Mouse (Mus musculus): Measurements from ENCODE around the gene Sept12. TPM values are rescaled to one million over a fixed set of nuclear protein-coding genes. Genes with fewer than 3 reads are reported as not detected.
A peak's percentile ranks its signal among the peaks of the same experiment; 100 is the strongest.

The Sept12 gene
- polyA plus RNA-seq, 1 experiment from 2014 or later = not detected

DNA sequence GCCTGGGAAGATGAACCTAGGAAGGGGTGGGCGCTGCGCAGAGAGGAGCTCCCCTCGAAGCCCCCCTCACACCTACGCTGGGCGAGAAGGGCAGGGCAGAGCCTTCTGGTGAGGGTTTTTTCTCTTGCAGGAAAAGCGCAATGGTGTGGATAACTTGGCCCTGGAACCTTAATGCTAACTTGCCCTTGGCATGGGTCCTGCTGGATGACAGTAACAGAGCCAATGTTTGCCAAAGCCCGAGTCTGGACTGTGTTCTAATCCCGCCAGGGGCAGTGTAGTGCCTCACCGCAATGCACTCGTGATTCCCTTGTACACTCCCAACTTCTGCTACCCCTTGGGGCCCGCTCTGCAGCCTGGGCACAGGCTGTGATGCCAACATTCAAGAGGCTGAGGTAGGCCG is 10.4 kb upstream of the Sept12 start:
- Histone ChIP-seq H3K9ac (no peak overlapping the region), H3K36me3 (no peaks in the 10 kb centered on the region), H3K27ac (no peak overlapping the region), H3K27me3 (no peaks in the 10 kb centered on the region), H3K4me1 (peaks cover 8% of the 10 kb centered on the region), H3K4me3 (no peak overlapping the region), H3K4me2 (no peak overlapping the region), H3K9me3 (no peaks in the 10 kb centered on the region)
- no peak for ATAC-seq (ENCODE audit: insufficient number of reproducible peaks, low FRiP score, low TSS enrichment, low read depth)
- WGBS = 80% methylated on average over 12 of the region's 12 CpGs

DNA sequence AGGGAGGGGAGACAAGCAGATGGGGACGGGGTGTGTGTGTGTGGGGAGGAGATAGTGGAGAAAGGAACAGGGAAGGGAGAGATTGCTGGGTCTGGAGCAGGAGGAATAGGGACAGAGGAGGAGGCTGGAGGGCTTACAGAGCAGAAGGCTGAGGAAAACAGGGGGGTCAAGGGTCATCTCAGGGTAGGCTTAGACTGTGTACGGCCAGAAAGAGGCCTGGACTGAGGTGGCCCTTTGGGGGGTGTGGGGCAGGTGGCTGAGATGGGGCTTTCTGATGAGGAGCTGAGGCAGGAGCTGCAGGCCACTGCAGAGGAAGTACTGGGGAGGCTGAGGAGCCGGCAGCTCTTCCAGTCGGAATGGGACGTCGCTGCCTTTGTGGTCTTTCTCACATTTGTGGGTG is 9.8 kb upstream of the Sept12 start:
- H3K4me3 ChIP-seq = no peak overlapping the region
- no peak overlapping the region for H3K9ac ChIP-seq
- H3K27ac ChIP-seq = no peak overlapping the region
- 35% methylated on average over 6 of the region's 6 CpGs for WGBS
- no peaks in the 10 kb centered on the region for H3K36me3 ChIP-seq
- ATAC-seq (ENCODE audit: insufficient number of reproducible peaks, low FRiP score, low TSS enrichment, low read depth) = no peak
- no peak overlapping the region for H3K4me2 ChIP-seq
- no peaks in the 10 kb centered on the region for H3K27me3 ChIP-seq
- no peaks in the 10 kb centered on the region for H3K9me3 ChIP-seq
- H3K4me1 ChIP-seq = peaks cover 5% of the 10 kb centered on the region

DNA sequence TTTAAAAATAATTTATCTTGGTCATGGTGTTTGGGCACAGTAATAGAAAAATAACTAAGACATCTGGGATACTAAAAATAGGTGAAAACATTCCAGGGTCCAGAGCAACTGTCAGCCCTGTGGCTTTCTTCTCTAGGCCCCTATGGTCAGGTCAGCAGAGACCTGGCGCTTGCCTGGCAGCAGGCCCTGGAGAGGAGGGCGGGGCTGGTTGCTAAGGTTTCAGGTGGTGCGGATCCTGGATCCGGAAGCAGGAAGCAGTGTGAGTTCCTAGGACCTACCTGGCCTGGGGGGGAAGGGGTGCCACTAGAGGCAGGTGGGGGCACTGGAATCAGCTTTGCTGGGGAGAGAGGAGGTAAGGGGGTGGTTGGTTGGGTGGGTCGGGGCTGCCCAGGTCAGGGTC is 9.4 kb upstream of the Sept12 start, which contains the start of gene Smim22:
Smim22 (plus strand) TSS at position 222 of the 400 bp plus-strand sequence.
- Histone ChIP-seq H3K9me3 (no peaks in the 10 kb centered on the region), H3K9ac (no peak within 1 kb of the TSS), H3K4me2 (no peak within 1 kb of the TSS), H3K27ac (no peak within 1 kb of the TSS), H3K4me1 (peaks cover 1% of the 10 kb centered on the region), H3K27me3 (no peaks in the 10 kb centered on the region), H3K4me3 (no peak within 1 kb of the TSS), H3K36me3 (no peaks in the 10 kb centered on the region)
- WGBS = 55% methylated on average over 5 of the region's 5 CpGs
- ATAC-seq (ENCODE audit: insufficient number of reproducible peaks, low FRiP score, low TSS enrichment, low read depth) = no peak

DNA sequence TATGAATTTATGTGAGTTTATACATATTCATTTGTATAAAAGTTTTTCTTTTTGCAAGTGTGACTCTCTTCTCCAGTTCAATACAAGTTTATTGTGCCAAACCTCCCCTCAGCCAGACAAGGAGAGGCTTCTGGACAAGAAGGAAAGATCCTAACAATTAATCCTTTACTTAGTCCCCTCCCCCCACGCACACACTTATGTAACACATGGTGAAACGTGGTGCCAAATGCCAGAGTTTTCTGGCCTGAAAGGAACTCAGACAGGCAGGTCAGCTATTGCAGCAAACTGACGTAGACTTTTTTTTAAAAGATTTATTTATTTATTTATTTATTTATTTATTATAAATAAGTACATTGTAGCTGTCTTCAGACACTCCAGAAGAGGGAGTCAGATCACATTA is 3.0 kb upstream of the Sept12 start:
- Histone ChIP-seq H3K27ac (no peak overlapping the region), H3K9ac (no peak overlapping the region), H3K4me2 (no peak overlapping the region), H3K36me3 (no peaks in the 10 kb centered on the region), H3K4me3 (no peak overlapping the region), H3K27me3 (no peaks in the 10 kb centered on the region), H3K9me3 (no peaks in the 10 kb centered on the region), H3K4me1 (0 out of 2 replicates have a peak, but pooled peaks cover 3% of the 10 kb centered on the region)
- ATAC-seq (ENCODE audit: insufficient number of reproducible peaks, low FRiP score, low TSS enrichment, low read depth) = no peak
- 62% methylated on average over 3 of the region's 3 CpGs for WGBS

DNA sequence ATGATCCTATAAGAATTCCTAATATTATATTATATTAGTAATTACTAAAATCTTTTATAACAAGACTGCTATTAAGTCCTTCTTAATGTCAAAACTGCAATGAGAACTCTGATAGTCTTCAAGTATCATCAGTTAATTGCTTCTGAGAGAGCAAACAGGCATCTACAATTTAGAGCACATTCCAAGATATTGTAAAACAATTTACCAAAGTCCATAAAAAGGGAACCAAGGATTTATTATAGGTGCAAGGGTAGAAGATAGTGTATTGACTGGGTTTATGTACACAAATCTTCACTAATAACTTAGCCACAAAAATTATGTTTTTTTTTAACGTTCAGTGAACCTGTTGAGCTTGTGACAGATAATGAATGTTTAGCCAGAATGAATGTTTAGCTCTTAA is 1.3 kb upstream of the Sept12 start:
- WGBS = 68% methylated on average over 1 of the region's 1 CpGs
- Histone ChIP-seq H3K9ac (no peak overlapping the region), H3K4me3 (no peak overlapping the region), H3K4me2 (no peak overlapping the region), H3K4me1 (0 out of 2 replicates have a peak, but pooled peaks cover 3% of the 10 kb centered on the region), H3K36me3 (no peaks in the 10 kb centered on the region), H3K9me3 (no peaks in the 10 kb centered on the region), H3K27ac (no peak overlapping the region), H3K27me3 (no peaks in the 10 kb centered on the region)
- ATAC-seq (ENCODE audit: insufficient number of reproducible peaks, low FRiP score, low TSS enrichment, low read depth) = no peak

DNA sequence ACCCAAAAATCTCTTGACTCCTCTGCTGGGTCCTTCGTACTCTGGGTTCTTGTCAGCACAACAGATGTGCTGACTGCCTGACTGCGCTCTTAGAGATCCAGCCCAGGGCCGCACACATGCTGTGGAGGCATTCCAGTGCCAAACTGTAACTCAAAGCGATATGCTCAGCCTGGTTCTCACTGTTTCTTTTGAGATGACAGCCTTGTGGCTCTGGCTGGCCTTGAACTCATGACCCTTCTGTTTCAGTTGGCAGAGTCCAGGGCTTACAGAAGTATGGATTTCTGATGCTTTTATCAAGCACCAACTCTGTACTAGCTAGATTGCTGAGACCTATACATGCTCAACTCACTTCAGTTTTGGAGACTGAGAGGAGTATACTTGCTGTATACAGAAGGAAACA is 4.4 kb downstream of the Sept12 start:
- H3K27ac ChIP-seq = no peak overlapping the region
- H3K4me2 ChIP-seq = no peak overlapping the region
- ATAC-seq (ENCODE audit: insufficient number of reproducible peaks, low FRiP score, low TSS enrichment, low read depth) = no peak
- H3K9ac ChIP-seq = no peak overlapping the region
- H3K9me3 ChIP-seq = no peaks in the 10 kb centered on the region
- H3K4me1 ChIP-seq = 0 out of 2 replicates have a peak, but pooled peaks cover 3% of the 10 kb centered on the region
- 82% methylated on average over 4 of the region's 4 CpGs for WGBS
- H3K4me3 ChIP-seq = no peak overlapping the region
- no peaks in the 10 kb centered on the region for H3K36me3 ChIP-seq
- H3K27me3 ChIP-seq = no peaks in the 10 kb centered on the region

DNA sequence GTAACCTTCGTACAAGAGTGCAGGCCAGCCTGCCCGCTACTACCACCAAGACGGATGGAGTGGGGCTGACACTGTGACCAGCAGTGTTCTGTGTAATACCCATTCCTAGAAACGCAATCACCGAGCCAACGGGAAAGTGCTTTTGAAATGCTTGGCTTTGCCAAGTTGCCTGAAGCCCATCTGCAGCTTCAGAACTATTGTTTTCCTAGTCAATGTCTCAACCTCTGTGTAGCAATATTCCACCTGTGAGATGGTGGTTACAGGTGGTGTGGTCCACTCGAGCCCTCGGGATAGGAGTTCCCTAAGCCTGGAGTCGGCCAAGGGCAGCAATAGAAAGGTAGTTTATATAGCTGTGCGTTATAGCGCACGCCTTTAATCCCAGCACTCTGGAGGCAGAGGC is 12.9 kb downstream of the Sept12 start:
- Histone ChIP-seq H3K9me3 (no peaks in the 10 kb centered on the region), H3K27ac (no peak overlapping the region), H3K4me2 (no peak overlapping the region), H3K36me3 (no peaks in the 10 kb centered on the region), H3K4me3 (no peak overlapping the region), H3K9ac (no peak overlapping the region), H3K4me1 (no peaks in the 10 kb centered on the region), H3K27me3 (no peaks in the 10 kb centered on the region)
- ATAC-seq (ENCODE audit: insufficient number of reproducible peaks, low FRiP score, low TSS enrichment, low read depth) = no peak
- WGBS = 90% methylated on average over 12 of the region's 12 CpGs

DNA sequence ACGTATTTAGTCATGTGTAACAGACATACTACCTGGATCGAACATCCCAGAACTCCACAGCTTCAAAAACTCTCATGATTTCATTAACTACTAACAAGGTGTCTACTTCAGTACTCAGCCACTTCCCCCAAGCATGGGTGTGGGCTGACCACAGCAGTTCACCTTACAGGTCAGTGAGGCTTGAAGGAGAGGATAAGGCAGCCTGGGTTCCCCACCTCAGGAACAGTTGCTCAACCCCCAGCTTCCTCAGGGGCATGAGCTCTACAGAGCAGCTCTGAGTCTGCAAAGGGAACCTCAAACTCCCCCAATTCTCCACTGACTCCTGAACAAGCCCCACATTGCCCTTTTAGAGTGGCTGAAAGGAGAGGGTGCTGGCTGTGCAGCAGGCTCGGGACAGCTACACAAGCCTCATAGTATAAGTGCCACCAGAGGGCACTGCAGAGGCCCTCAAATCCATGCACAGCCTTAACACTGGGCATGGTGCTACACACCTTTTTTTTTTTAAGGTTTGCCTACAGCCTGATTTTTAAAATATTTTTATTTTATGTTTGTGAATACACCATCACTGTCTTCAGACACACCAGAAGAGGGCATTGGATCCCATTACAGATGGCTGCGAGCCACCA is 17.8 kb downstream of the Sept12 start:
- Histone ChIP-seq H3K4me2 (no peak overlapping the region), H3K9me3 (no peaks in the 10 kb centered on the region), H3K4me1 (no peaks in the 10 kb centered on the region), H3K9ac (no peak overlapping the region), H3K27me3 (no peaks in the 10 kb centered on the region), H3K36me3 (no peaks in the 10 kb centered on the region), H3K27ac (no peak overlapping the region), H3K4me3 (no peak overlapping the region)
- WGBS = 72% methylated on average over 4 of the region's 4 CpGs
- no peak for ATAC-seq (ENCODE audit: insufficient number of reproducible peaks, low FRiP score, low TSS enrichment, low read depth)

DNA sequence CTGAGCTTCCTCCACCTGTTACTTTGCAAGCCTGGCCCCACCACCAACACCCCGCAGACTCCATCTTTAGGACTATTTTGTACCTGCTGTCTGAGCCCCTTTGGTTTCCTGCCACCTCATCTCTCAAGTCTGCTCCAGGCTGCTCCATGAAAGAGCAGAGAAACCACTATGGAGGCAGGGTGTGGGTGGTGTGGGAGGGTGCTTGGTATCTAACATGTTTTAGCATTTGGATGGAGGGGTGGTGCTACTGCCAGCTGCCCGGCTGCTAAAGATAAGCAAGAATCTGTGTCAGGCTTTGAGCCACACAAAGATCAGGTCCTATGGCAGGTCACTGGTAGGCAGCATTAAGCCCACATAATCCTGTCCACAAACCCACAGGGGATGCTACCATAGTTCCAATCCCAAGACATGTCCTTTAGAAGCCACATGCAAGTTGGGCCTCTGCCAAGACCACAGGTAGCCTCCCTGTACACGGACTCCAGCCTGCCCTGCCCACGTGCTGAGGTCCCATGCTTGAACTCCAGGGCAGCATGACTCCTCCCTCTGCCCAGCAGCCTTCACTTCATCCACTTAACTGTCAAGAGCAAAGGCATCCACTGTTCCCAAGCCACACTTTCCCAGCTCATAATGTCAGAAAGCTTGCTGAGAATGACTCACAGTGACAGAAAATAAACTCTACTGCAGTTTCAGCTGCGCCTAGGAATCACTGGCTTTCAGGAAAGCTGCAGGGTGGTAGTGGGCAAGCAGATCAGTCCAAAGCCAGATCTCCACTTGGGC is 19.2 kb downstream of the Sept12 start:
- ATAC-seq (ENCODE audit: insufficient number of reproducible peaks, low FRiP score, low TSS enrichment, low read depth) = 0 out of 2 replicates have a peak, but pooled peaks have one; percentile 8

DNA sequence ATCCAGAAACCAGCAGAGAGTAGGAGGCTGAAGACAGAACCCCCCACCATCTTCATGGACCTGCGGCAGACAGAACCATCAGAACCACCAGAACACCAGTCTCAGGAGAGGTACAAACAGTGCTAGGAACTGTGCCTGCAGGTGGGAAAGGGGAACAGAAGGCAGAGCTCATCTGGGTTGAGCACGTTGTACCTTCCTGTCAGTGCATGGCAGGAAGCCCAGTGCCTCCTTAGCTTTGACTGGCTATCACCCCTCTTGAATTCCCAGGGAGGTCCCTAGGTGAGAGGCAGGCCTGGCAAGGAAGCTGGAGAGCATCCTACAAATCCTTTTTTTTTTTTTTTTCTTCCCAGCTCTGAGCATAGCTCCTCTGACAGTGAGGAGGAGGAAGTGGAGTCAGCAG is 21.5 kb downstream of the Sept12 start:
- Histone ChIP-seq H3K27me3 (no peaks in the 10 kb centered on the region), H3K4me1 (no peaks in the 10 kb centered on the region), H3K9me3 (no peaks in the 10 kb centered on the region), H3K9ac (no peak overlapping the region), H3K36me3 (no peaks in the 10 kb centered on the region), H3K4me3 (no peak overlapping the region), H3K4me2 (no peak overlapping the region), H3K27ac (no peak overlapping the region)
- WGBS = 78% methylated on average over 2 of the region's 2 CpGs
- ATAC-seq (ENCODE audit: insufficient number of reproducible peaks, low FRiP score, low TSS enrichment, low read depth) = no peak

More for the DNA sequence above, 19.2 kb downstream of the Sept12 start:
- H3K27ac ChIP-seq = no peak overlapping the region
- no peak overlapping the region for H3K4me2 ChIP-seq
- no peak overlapping the region for H3K4me3 ChIP-seq
- no peaks in the 10 kb centered on the region for H3K27me3 ChIP-seq
- no peaks in the 10 kb centered on the region for H3K36me3 ChIP-seq
- H3K4me1 ChIP-seq = no peaks in the 10 kb centered on the region
- H3K9me3 ChIP-seq = no peaks in the 10 kb centered on the region
- H3K9ac ChIP-seq = no peak overlapping the region
- WGBS = 60% methylated on average over 5 of the region's 5 CpGs

DNA sequence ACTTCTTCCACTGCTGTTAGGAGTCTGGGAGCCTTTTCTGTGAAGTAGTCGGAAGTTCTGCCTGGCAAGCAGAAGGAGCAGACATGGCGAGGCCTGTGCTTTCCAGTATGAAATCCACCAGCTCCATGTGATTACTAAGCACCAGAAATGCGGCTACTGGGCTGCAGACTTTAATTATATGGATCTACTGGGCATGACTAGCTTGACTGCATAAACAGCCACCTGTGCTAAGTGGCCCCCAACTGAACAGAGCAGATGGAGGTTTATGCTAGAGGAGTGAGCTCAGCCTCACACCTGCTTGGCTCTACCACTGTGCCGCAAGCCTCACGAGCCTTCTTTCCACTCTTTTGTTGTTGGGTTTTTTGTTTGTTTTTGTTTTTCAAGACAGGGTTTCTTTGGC is 23.1 kb downstream of the Sept12 start:
- no peaks in the 10 kb centered on the region for H3K36me3 ChIP-seq
- no peak overlapping the region for H3K27ac ChIP-seq
- no peak for ATAC-seq (ENCODE audit: insufficient number of reproducible peaks, low FRiP score, low TSS enrichment, low read depth)
- no peaks in the 10 kb centered on the region for H3K27me3 ChIP-seq
- no peaks in the 10 kb centered on the region for H3K4me1 ChIP-seq
- H3K9me3 ChIP-seq = no peaks in the 10 kb centered on the region
- no peak overlapping the region for H3K9ac ChIP-seq
- WGBS = 80% methylated on average over 5 of the region's 5 CpGs
- no peak overlapping the region for H3K4me2 ChIP-seq
- H3K4me3 ChIP-seq = no peak overlapping the region

DNA sequence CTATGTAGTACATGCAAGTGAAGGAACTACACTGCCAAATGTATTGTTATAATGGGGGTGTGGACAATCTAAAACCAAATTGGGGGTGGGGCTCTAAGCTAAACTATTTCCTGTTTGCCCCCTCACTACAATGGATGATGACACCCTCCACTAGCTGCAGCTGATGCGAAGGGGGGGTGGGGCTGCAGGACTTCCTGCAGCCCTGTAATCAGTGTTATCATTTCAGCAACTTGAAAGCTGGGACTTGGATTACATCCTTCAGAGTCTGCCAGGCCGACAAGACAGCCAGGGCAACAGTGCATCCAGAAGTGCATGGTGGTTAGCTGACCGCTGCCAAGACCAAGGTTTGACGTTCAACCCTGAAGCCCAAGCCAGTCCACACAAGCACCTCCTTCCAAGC is 26.0 kb downstream of the Sept12 start:
- Histone ChIP-seq H3K4me2 (no peak overlapping the region), H3K4me1 (no peaks in the 10 kb centered on the region), H3K27me3 (no peaks in the 10 kb centered on the region), H3K27ac (no peak overlapping the region), H3K36me3 (no peaks in the 10 kb centered on the region), H3K9me3 (no peaks in the 10 kb centered on the region), H3K4me3 (no peak overlapping the region), H3K9ac (no peak overlapping the region)
- 71% methylated on average over 4 of the region's 4 CpGs for WGBS
- no peak for ATAC-seq (ENCODE audit: insufficient number of reproducible peaks, low FRiP score, low TSS enrichment, low read depth)

Measured in limb, embryonic 15.5 days (tissue).